Mouse (Mus musculus): ENCODE data around the gene Ppp2r5e.
"Not testable (repeated sequence)": the region's sequence is repeated elsewhere in the genome, so short reads cannot be mapped to it uniquely, and the experiment has no call there.

The Ppp2r5e gene

GRCm38 (mm10) chr12:75482781-75483180 is 113.3 kb downstream of the Ppp2r5e start:
- DNase-seq: no peak

- DNase-seq: no peak
Observed at GRCm38 (mm10) chr12:75482015-75482414, 114.0 kb downstream of the Ppp2r5e start.

GRCm38 (mm10) chr12:75480031-75480430 is 116.0 kb downstream of the Ppp2r5e start:
- no peak for DNase-seq

GRCm38 (mm10) chr12:75479375-75479898 is 116.6 kb downstream of the Ppp2r5e start:
- no peak for DNase-seq

GRCm38 (mm10) chr12:75478596-75478995 is 117.4 kb downstream of the Ppp2r5e start:
- no peak for DNase-seq

- no peak for DNase-seq
Observed at GRCm38 (mm10) chr12:75478117-75478516, 117.9 kb downstream of the Ppp2r5e start.

- DNase-seq: no peak
Observed at GRCm38 (mm10) chr12:75473021-75473420, 123.0 kb downstream of the Ppp2r5e start.

- DNase-seq: no peak
Observed at GRCm38 (mm10) chr12:75472107-75472506, 123.9 kb downstream of the Ppp2r5e start.

- DNase-seq: no peak
Observed at GRCm38 (mm10) chr12:75467814-75468213, 128.2 kb downstream of the Ppp2r5e start.

- no peak for DNase-seq
Observed at GRCm38 (mm10) chr12:75467127-75467526, 128.9 kb downstream of the Ppp2r5e start.

- DNase-seq: no peak
Observed at GRCm38 (mm10) chr12:75466206-75466605, 129.8 kb downstream of the Ppp2r5e start.

GRCm38 (mm10) chr12:75464016-75464769 is 131.9 kb downstream of the Ppp2r5e start:
- DNase-seq: peak; percentile 54 to 61

GRCm38 (mm10) chr12:75460561-75460960 is 135.5 kb downstream of the Ppp2r5e start:
- DNase-seq: peak; percentile 72 to 86

- no peak for DNase-seq
Observed at GRCm38 (mm10) chr12:75459656-75460055, 136.4 kb downstream of the Ppp2r5e start.

GRCm38 (mm10) chr12:75453441-75453840 is 142.6 kb downstream of the Ppp2r5e start:
- DNase-seq: no peak

GRCm38 (mm10) chr12:75453027-75453426 is 143.0 kb downstream of the Ppp2r5e start:
- DNase-seq: no peak

- DNase-seq: no peak
Observed at GRCm38 (mm10) chr12:75450592-75450991, 145.5 kb downstream of the Ppp2r5e start.

GRCm38 (mm10) chr12:75450011-75450410 is 146.0 kb downstream of the Ppp2r5e start:
- DNase-seq: no peak

GRCm38 (mm10) chr12:75449475-75449966 is 146.5 kb downstream of the Ppp2r5e start:
- no peak for DNase-seq

- no peak for DNase-seq
Observed at GRCm38 (mm10) chr12:75448921-75449320, 147.1 kb downstream of the Ppp2r5e start.

- DNase-seq: peak in 1 of 2 experiments; percentile 17
Observed at GRCm38 (mm10) chr12:75446245-75446644, 149.8 kb downstream of the Ppp2r5e start.

- not testable (repeated sequence) for DNase-seq
Observed at GRCm38 (mm10) chr12:75432400-75432799, 163.6 kb downstream of the Ppp2r5e start.

GRCm38 (mm10) chr12:75429685-75430396 is 166.2 kb downstream of the Ppp2r5e start:
- DNase-seq: no peak

GRCm38 (mm10) chr12:75428719-75429118 is 167.3 kb downstream of the Ppp2r5e start:
- no peak for DNase-seq
